Mouse (Mus musculus) heart, adult 8-10 months (tissue): ENCODE results near the gene Jph2. TPM values are rescaled to one million over a fixed set of nuclear protein-coding genes. Genes with fewer than 3 reads are reported as not detected.

Experiments
- DNase-seq: peaks from one replicate; pipeline ENCODE4 v3.0.0; 2022; ENCODE audit warnings: low spot score
- total RNA-seq, 4 experiments: library from RNA; stranded (reverse); gene quantifications; 2 replicates each; pipeline ENCODE4 v1.2.4; 2022

The Jph2 gene
- total RNA-seq, result 100 to 1,000 TPM; 423 to 464 (median 433) TPM

DNA sequence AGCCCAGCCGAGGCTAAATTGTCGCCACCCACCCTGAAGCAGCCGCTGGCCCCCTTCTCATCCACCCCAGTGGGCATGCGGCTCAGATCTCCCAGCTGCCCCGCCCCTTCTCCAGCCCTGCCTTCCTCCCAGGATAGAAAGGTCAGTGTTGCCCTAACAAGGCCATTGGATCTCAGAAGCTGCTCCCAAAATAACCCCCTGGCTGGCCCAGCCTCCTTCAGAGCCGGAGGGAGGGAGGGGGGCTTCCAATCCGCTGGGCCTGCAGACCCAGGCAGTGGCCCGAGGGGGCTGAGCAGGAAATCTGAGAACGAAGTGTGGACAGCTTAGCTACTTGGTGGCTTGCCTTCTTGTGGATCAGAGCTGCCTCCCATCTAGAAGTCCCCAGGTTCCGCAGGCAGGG is at the start of gene Jph2:
Gene Jph2 (minus strand): TSS at position 89 of the 400 bp plus-strand sequence.
- DNase-seq, result peak; percentile 81

DNA sequence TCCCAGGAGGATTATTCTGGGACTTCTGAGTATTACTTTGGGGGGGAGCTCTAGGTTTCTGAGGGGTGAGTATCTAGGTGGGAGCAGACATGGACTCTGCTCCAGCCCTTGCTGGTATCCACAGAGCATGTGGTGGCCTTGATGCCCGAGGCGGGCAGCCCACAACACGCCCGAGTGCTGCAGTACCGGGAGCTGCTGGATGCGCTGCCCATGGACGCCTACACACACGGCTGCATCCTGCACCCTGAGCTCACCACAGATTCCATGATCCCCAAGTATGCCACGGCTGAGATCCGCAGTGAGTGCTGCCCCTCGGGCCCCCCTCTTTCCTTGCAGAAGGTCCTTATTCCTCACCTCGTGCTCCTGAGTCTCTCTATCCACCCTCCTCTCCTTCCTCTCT is 49.6 kb upstream of the Jph2 start:
- no peak for DNase-seq

DNA sequence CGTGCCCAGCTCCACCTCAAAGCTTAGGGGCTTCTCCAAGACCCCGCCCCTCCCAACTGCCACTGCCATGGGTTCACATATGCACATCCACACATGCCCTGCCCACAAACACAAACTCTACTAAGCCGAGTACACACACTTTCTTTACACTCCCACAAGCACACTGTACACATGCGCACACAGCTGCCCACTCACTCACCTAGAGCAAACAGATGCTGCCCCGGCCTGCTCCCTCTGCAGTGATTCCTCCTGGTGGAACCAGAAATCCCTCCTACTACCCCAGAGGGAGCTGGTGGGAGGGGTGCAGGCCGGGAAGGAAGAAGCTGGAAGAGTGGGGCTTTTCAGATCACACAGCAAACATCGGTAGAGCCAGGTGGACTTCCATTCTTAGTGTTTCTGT is 46.2 kb upstream of the Jph2 start:
- no peak for DNase-seq

DNA sequence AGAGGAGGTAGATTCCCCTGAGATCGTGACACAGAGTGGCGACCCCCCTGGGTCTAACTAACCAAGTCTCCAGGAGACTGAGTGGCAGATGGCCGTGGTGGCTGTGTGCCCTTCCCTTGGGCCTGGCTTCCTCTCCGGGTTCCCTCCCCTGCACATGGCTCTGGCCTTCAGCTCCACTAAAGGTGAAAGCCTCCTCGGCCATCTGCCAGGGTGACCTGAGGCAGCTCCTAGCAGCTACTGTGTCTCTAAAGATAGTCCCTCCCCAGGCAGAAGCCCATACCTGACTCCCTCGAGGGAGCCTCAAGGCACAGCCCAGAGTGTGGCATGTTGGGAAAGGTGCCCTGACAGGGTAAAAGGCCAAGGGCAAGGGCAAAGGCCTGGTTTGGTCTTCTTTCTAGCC is 45.8 kb upstream of the Jph2 start:
- no peak for DNase-seq

DNA sequence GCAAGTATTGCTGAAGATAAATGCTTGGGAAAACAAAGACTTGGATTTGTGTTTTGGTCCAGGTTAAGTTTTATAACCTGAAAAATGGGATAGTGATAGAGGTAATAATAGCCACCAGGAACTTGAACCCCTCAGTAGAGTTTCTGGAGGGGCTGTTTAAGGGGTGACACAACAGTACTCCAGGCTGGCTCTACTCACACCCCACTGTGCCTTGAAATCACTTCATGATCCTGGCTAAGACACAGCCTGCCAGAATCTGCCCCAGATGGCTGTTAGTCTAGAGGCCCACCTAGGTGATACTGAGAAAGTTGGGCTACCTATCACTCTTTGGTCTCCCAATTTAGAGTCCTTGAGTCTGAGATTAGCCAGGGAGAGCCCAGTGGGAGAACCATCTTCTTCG is 41.7 kb upstream of the Jph2 start:
- no peak for DNase-seq

DNA sequence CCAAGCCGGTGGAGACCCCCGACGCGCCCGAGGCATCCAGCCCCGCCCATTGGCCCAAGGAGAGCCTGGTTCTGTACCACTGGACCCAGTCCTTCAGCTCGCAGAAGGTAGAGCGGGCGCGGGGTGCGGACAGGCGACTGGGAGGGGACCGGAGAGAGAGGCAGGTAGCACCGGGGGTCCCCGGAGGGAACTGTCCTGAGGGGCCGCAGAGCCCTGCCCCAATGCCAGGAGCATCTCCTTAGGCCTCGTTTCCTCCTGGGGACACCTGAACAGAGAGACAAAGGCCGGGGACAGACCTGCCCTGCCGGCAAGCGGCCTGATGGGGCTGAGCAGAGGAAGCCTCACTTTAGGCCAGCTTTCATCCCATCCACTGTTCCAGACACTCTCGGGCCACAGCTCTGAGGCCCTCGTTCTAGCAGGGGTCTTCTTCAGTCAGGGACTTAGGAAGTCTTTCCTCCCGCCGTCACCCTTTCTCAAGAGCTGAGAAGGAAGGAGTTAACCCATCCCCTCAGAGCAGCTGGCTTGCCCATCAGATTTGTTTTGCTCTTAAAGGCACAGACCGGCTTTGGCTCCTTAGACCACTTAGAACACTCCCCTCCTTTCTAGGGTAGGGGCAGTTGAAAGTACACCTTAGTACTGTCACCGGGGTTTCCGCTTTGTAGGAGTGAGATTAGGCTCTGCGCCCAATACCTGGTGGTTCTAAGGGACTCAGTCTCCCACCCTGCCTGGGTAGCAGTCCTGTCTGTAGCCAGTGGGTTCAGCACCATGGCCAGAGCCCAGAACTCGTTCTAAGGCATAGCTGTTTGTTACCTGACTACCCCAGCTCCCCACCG is 41.0 kb upstream of the Jph2 start:
- DNase-seq, result no peak

DNA sequence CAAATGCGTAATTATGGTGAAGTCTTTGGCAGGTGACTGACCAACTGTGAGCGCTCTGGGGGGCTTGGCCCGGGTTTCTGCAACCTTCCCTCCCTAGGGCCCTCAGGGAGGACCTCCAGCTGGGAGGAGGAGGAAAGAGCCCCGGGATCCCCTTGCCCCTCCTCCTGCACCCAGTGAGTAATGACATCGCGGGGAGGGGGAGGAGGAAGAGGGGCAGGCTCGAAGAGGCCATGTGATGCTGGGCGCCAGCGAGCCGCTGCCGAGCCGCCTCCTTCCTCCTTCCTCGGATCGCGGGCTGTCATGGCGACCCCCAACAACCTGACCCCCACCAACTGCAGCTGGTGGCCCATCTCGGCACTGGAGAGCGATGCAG is 40.4 kb upstream of the Jph2 start, which contains the start of gene Gdap1l1:
Gene Gdap1l1 (plus strand): TSS at position 231 of the 373 bp plus-strand sequence.
- DNase-seq, result no peak

DNA sequence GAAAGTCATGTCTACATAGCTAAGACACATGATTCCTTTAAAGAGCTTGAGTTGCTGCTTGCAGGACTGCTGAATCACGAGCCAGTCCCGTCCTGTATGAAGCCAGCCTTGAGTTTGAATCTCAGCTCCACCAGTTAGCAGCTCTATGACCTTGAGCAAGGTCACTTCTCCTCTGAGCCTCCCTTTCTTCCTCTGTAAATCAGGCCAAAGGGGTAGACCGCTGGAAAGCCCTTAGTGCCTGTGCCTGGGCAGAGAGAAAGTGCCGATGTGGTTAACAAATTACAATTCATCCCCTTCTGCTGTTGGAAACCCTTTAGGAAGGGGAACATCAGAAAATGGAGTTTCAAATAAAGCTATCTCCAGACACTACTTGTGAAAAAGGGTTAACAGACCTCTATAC is 40.0 kb upstream of the Jph2 start:
- no peak for DNase-seq

DNA sequence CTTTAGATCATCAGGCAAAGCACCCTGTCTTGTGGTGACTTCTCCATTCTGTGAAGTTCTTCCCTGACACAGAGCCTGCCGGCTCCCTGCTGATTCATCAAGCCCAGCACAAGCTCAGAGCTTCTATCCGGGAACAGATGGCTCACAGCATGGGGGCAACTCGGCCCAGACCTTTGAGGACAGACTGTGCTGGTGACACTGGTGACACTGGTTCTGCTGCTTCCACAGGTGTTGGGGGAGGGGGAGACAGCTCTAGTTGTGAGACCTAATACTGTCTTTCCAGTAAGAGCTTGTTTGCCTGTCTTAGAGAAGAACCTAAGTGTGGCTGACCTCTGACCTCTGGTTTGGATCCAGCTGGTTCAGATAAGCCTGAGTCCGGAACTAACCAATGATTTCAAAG is 36.2 kb upstream of the Jph2 start:
- DNase-seq, result no peak

DNA sequence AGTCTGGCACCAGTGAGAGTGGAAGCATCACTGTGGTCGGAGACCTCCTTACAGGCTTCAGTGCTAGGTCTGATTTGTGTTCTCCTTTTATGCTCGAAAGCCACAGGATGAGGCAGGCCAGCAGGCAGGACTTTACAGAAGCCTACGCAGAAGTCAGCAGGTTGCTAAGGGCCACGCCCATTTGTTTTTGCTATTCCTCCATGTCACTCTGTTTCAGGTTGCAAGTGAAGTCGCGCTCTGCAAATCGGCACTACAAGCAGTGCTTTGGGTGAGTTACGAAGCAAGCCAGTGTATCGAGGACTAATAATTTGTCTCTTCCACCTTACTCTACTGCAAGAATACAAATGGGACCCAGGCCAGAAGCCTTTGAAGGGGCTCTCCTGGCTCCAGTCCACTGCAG is 33.5 kb upstream of the Jph2 start:
- DNase-seq, result no peak

DNA sequence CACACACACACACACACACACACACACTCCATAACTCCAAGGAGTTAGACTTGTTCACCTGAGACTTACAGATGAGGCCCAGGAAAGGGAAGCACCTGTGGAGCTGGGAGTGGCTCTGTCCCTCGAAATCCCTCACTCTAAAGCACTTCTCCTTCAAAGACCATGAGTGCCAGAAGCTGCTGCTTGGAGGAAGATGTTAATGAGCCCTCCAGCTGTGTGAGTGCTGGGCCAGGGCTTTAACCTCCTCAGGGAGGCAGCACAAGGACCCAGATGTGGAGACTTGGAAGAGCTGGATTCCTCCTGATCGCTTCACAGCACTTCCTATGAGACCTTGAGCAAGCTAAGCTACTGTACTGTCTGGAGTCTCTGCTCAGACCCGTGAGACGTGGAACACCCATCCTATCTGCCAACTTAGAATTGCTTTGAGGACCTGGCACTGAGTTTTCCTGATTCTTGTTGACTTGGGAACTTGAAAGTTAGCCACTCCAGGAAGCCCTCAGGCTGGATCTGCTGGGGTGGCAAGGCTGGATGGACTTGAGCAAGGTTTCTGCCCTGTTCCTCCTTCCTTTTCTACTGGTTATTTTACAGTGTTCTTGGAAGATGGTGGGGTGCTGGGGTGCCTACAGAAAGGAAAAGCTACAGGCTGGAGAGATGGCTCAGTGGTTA is 30.7 kb upstream of the Jph2 start:
- no peak for DNase-seq

DNA sequence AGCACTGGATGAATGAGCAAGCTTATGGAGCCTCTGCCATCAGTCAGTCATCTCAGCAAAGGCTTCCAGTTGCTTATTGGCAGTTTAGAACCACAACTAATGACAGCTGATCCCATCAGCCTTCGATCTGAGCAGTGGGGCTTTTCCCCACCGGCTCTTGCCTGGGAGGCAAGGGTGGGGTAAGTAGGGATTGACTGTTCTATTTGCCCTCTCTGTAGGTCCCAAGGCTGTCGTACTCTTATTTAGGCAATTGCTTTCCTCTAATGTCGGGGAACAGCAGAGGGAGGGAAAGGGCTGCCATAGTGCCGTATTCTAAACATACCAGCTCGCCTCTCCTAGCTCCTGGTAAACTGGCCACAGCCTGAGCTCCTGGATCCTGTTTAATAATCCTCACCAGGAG is 26.8 kb upstream of the Jph2 start, which contains the start of gene Oser1:
Gene Oser1 (minus strand): TSS at position 101 of the 400 bp plus-strand sequence.
- no peak for DNase-seq

DNA sequence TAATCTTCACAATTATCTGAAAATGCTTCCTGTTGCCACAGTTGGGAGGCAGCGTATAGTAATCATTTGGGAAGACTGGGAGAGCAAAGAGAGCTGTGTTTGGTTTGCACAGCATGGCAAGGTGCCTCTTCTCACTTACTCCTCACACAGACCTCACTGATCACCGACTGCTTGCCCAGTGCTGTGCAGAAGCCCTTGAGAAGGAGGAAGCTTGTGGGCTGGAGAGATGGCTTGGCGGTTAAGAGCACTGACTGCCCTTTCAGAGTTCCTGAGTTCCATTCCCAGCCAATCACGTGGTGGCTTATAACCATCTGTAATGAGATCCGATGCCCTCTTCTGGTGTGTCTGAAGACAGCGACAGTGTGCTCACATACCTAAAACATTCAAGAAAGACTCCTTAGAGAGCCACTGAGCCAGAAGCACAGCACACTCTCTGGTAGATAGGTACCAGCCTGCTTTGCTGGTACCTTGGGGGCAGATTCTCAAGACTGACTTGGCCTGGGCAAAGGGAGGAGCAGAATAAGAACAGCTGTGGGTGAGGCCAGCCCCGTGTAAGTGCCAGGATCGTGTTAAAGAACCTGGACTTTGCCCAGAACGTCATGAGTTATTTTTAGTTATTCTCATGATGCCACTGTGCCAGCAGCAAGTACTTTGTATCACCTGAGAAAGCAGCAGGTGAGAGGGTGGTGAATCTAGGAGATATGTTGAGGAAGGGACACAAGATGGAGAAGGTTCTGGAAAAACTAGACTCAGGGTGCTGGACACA is 25.3 kb upstream of the Jph2 start:
- DNase-seq, result no peak

DNA sequence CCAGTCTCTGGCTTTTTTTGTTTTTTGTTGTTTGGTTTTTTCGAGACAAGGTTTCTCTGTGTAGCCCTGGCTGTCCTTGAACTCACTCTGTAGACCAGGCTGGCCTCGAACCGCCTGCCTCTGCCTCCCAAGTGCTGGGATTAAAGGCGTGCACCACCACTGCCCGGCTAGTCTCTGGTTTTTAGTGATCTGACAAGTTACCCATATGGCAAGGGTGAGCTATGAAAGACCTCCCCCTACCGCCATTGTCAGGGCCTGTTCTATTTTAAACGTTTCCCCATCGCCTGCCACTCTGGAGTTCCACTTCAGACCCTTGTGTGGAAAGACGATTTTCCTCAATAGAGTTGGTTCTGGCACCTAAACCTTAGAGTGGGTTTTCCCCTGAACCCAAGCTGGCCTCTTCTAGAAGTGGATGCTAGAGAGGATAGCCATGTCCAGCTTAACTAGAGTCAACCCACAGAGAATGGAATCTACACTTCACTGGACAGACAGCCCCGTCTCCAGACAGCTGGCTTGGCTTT is 22.6 kb upstream of the Jph2 start:
- no peak for DNase-seq

DNA sequence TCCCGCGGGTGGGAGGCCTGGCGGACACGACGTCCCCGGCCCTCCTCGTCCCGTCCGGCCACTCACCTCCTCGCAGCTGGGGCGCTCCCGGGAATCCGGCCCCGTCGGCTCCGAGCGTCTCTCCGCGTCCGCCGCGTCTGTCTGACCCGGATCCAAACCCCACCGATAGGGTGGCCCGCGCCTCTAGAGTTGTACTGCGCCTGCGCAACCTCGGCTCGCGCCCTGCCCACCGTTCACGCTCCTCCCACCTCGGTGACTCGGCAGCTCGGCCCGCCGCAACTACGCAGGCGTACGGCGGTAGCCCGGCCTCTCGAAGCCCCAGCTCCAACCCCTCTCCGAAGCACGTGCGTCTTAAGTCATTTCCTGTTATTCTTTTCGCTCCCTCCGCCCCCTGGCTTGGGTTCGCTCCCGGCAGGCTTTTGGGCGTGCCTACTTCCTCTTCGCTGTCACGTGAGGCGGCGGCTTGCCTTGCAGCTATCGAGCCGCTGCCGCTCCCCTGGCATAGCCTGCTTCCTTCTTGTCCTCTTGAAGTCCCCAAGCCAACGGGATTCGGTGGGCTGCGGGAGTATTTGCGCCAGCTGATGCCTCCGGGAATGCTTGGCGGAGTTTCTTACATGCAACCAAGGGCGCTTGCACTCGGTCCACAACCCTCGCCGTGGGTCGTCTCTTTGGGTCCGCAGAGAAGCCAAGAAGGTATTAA is 21.7 kb upstream of the Jph2 start:
- peak; percentile 100 for DNase-seq

DNA sequence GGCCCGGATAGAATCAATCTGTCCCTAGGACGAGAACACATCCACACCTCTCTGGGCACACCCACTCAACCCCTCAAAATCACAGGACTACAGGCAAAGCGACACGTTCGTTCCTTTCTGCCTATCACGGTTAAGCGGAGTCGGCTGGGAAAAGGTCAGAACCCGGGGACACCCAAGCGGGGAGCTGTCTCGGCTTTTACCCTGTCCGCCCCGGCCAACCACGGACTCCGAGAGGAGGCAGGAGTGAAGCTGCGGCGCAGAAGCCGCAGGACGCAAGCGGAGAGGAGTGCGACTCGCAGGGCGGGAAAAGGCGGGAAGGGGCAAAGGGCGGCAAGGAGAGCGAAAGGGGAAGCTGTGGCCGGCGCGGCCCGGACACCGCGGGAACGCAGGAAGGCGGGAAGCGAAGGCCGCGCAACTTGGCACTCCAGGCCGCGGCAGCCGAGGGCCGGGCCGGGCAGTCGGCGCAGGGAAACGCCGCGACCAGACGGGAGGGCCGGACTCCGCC is 21.1 kb upstream of the Jph2 start:
- no peak for DNase-seq

DNA sequence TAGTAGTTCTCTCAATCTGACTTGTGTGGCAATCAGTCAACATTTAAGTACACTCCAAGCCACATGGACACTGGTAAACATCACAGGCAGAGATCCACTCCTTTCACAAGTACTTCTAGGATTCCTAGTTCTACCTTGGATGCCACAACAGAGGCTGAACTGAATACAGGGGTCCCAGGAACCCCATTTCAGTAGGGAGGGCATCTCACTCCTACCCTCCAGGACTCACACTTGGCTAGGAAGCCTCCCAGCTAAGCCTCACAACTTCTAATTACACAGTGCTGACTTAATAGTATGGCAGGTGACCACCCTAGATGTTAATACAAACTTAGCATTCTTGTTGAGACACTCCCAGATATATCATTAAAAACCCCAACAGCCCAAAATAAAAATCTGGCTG is 20.0 kb upstream of the Jph2 start:
- DNase-seq, result no peak

DNA sequence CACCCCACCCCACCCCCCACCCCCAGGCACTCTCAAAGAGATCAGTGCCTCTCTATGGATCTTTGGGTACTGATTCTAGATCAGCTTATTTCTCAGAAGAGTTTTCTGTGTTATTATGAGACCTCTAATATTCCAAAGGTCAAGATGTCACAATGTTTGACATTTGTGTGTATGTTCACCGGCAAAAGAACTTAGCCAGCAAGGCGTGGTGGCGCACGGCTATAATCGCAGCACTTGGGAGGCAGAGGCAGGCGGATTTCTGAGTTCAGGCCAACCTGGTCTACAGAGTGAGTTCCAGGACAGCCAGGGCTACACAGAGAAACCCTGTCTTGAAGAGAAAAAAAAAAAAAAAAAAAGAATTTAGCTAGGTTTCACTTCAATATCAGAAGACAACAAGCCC is 19.2 kb upstream of the Jph2 start:
- DNase-seq, result no peak

DNA sequence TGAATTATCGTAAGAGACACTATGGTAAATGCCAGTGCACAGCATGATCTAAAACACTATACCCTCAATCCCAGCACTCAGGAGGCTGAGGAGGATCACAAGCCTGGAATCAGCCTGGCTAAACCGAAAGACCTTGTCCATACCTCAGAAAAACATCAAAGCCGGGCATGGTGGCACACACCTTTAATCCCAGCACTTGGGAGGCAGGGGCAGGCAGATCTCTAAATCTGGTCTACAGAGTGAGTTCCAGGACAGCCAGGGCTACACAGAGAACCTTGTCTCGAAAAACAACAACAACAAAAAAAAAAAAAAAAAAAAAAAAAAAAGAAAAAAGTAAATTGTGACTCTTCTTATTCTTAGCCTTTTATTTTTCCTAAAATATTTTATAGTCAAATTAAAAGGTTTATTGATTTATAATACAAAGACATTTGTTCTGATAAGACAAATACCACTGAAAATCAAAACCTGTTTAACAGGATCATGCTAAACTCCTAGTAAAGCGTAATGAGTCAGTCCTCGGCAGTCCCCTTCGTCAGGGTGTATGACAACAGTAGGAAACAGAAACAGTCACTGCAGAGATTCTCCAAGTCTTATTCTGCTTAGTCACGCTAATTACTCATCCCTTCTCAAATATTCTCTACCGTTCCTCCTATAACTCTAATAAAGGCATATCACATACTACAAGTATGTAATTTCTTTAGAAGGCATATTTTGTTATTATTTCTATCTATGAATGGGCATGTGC is 15.2 kb upstream of the Jph2 start:
- no peak for DNase-seq

DNA sequence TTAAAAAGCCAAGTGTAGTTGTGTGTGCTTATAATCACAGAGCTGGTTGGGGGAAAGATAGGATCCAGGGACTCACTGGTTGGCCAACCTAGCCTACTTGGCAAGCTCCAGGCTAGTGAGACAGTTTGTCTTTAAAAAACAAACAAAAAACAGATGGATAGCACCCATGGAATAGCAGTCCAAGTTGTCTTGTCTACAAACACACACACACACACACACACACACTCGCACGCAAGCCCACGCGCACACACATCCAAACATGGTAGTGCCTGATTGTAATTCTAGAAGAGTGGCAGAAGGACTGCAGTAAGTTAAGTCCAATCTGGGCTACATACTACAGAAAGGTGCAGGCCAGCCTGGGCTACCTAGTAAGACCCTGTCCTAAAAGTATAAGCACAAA is 14.6 kb upstream of the Jph2 start:
- DNase-seq, result no peak

DNA sequence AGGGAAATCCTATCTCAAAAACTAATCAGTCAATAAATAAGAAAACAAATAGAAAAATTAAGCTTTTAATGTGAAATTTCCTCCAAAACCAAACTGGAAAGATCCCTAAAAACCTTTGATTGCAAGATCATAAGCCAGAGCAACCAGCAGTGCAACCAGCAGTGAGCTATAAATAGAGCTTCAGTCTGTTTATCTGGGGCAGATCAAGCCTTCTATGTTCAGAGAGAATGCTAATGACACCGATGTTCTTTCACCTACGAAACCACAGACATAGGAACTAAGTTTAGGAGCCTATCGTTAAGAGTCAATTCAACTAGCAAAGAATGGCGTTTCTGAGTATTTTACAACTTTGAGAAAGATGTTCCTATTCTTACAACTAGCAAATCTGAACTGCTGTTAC is 14.0 kb upstream of the Jph2 start:
- DNase-seq, result no peak
